Mouse (Mus musculus) bone marrow macrophage, adult 2 months (primary cell): ENCODE data around the gene Eml2.

Source experiments
- CTCF ChIP-seq: IDR thresholded peaks from 2 replicates; pipeline ENCODE4 v1.5.1; 2012; ENCODE audit warnings: low read depth, mild to moderate bottlenecking, low read length, moderate library complexity
- POLR2A ChIP-seq: IDR thresholded peaks from 2 replicates; pipeline ENCODE4 v1.6.1; 2012; ENCODE audit warnings: mild to moderate bottlenecking, low read depth, low read length, borderline replicate concordance

DNA sequence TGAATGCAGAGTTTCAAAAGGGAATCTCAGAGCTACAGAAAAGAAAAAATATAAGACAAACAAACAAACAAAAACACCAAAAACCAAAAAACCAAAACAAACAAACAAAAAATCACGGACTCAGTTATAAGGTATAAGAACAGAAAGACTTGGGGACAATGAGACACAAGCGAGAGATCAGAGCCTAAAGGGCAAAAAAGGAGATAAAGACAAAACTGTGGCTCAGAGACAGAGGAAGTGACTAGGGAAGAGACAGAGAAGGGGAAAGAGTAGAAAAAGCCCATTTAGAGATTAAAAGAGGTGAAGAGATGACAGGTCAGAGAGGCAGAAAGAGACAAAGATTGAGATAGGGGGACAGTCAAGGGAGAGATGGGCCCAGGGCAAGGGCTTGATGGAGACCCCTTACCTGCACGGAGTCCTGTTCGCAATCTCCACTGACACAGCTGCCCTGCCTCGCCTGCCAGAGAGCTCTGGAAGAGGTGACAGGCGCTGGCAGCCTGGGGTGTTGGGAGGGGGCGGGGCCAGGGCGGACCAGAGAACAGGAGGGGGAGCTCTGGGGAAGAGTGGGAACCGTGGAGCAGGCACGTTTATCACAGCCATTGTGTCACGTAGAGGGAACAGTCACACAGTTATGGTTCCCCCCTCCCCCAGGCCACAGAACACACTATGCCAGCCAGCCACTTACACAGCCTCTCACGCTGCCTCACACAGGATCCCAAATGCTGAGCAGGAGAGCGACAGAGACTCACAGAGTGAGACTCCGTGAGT, 10.4 kb upstream of the Eml2 start, which contains the start of gene Gipr:
- TF ChIP-seq CTCF (no peak), POLR2A (no peak)
